Mouse (Mus musculus) limb, embryonic 13.5 days (tissue): ENCODE data around the gene Apba1. TPM values are rescaled to one million over a fixed set of nuclear protein-coding genes. Genes with fewer than 3 reads are reported as not detected.

Experiments
- ATAC-seq: fragments of 200-750 bp; cut with Nextera tagmentation; 2 replicates; pipeline ENCODE4 v1.8.0; 2017; ENCODE audit warnings: low read depth, moderate number of reproducible peaks, moderate TSS enrichment; ENCODE audit not compliant: low FRiP score
- H3K27ac ChIP-seq: fragments of 300-500 bp; sonication (generic); 2 replicates; pipeline ENCODE4 v1.5.1; 2015; ENCODE audit warnings: inconsistent platforms, mild to moderate bottlenecking, moderate library complexity
- H3K27me3 ChIP-seq: fragments of 300-500 bp; sonication (generic); 2 replicates; pipeline ENCODE4 v1.6.1; 2015; ENCODE audit warnings: mild to moderate bottlenecking, inconsistent platforms
- H3K36me3 ChIP-seq: fragments of 300-500 bp; sonication (generic); 2 replicates; pipeline ENCODE4 v1.6.1; 2015; ENCODE audit warnings: inconsistent platforms, mild to moderate bottlenecking, moderate library complexity
- H3K4me1 ChIP-seq: fragments of 300-500 bp; sonication (generic); 2 replicates; pipeline ENCODE4 v1.6.1; 2015; ENCODE audit warnings: inconsistent platforms
- H3K4me2 ChIP-seq: fragments of 300-500 bp; sonication (generic); replicated peaks from 2 replicates; pipeline ENCODE4 v1.6.1; 2015; ENCODE audit warnings: inconsistent platforms, mild to moderate bottlenecking, moderate library complexity
- H3K4me3 ChIP-seq: fragments of 300-500 bp; sonication (generic); 2 replicates; pipeline ENCODE4 v1.5.1; 2015; ENCODE audit warnings: moderate library complexity, mild to moderate bottlenecking, inconsistent platforms
- H3K9ac ChIP-seq: fragments of 300-500 bp; sonication (generic); 2 replicates; pipeline ENCODE4 v1.6.1; 2015; ENCODE audit warnings: mild to moderate bottlenecking, inconsistent platforms
- H3K9me3 ChIP-seq: fragments of 300-500 bp; sonication (generic); 2 replicates; pipeline ENCODE4 v1.6.1; 2016; ENCODE audit warnings: inconsistent platforms
- WGBS: fragments of 180-500 bp; shearing (Covaris S2); methylation state at CpG from one replicate; pipeline ENCODE4 v1.1.7; 2015; 5-methylcytosine and 5-hydroxymethylcytosine counted together
- polyA plus RNA-seq: library from polyadenylated mRNA; unstranded; fragments of >200 nt; fragmentation: Nextera tagmentation; extraction: Ambion mirVana; gene quantifications from 2 replicates; pipeline ENCODE4 v1.2.1, GENCODE M21; 2015

Gene Apba1
- polyA plus RNA-seq, 1 experiment from 2014 or later, result 0.38 TPM

DNA sequence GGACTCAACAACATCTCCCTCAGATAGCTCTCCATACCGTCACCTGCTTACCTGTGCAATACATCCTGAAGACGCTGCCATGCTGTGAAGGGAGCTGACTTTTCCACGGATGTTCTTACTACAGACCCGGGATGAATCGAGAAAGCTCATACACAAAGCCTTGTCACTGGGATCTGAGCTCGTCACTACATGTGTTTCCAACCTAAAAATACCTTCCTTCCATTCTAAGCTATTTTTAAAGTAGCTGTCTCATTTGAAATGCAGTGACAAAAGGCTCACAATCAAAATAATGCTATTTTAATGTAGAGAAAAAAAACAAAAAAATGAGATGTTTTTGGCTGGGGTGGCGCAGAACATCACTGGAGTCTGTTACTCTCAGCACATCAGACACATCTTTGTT is 97.1 kb downstream of the Apba1 start:
- no peaks in the 10 kb centered on the region for H3K36me3 ChIP-seq
- no peaks in the 10 kb centered on the region for H3K27me3 ChIP-seq
- no peaks in the 10 kb centered on the region; the same call in 1 of the 2 replicates for H3K9me3 ChIP-seq
- WGBS, result 90% methylated on average over 7 of the region's 7 CpGs
- H3K4me1 ChIP-seq, result no peaks in the 10 kb centered on the region
- no peak overlapping the region for H3K4me2 ChIP-seq
- ATAC-seq, result no peak
- no peak overlapping the region for H3K4me3 ChIP-seq
- H3K27ac ChIP-seq, result no peak overlapping the region
- no peak overlapping the region for H3K9ac ChIP-seq

- no peaks in the 10 kb centered on the region; the same call in 1 of the 2 replicates for H3K9me3 ChIP-seq
- ATAC-seq, result no peak
- no peak overlapping the region for H3K27ac ChIP-seq
- H3K4me2 ChIP-seq, result no peak overlapping the region
- H3K36me3 ChIP-seq, result no peaks in the 10 kb centered on the region
- no peaks in the 10 kb centered on the region for H3K4me1 ChIP-seq
- H3K9ac ChIP-seq, result no peak overlapping the region
- 95% methylated on average over 4 of the region's 4 CpGs for WGBS
- H3K27me3 ChIP-seq, result no peaks in the 10 kb centered on the region
- H3K4me3 ChIP-seq, result no peak overlapping the region
Observed at GRCm38 (mm10) chr19:23858091-23858490, 99.4 kb downstream of the Apba1 start.

GRCm38 (mm10) chr19:23858781-23859180 is 100.1 kb downstream of the Apba1 start:
- H3K9ac ChIP-seq, result no peak overlapping the region
- 92% methylated on average over 9 of the region's 9 CpGs for WGBS
- no peaks in the 10 kb centered on the region for H3K36me3 ChIP-seq
- no peak overlapping the region for H3K27ac ChIP-seq
- no peak overlapping the region for H3K4me2 ChIP-seq
- ATAC-seq, result no peak
- no peaks in the 10 kb centered on the region for H3K4me1 ChIP-seq
- H3K4me3 ChIP-seq, result no peak overlapping the region
- H3K9me3 ChIP-seq, result no peaks in the 10 kb centered on the region; the same call in 1 of the 2 replicates
- no peaks in the 10 kb centered on the region for H3K27me3 ChIP-seq

- no peak overlapping the region for H3K4me3 ChIP-seq
- no peaks in the 10 kb centered on the region for H3K36me3 ChIP-seq
- H3K4me1 ChIP-seq, result no peaks in the 10 kb centered on the region
- no peak overlapping the region for H3K4me2 ChIP-seq
- WGBS, result 33% methylated on average over 13 of the region's 13 CpGs
- H3K27me3 ChIP-seq, result no peaks in the 10 kb centered on the region
- H3K27ac ChIP-seq, result no peak overlapping the region
- H3K9ac ChIP-seq, result no peak overlapping the region
- ATAC-seq, result no peak
- H3K9me3 ChIP-seq, result no peaks in the 10 kb centered on the region; the same call in 1 of the 2 replicates
Observed at GRCm38 (mm10) chr19:23860151-23860820, 101.6 kb downstream of the Apba1 start.

DNA sequence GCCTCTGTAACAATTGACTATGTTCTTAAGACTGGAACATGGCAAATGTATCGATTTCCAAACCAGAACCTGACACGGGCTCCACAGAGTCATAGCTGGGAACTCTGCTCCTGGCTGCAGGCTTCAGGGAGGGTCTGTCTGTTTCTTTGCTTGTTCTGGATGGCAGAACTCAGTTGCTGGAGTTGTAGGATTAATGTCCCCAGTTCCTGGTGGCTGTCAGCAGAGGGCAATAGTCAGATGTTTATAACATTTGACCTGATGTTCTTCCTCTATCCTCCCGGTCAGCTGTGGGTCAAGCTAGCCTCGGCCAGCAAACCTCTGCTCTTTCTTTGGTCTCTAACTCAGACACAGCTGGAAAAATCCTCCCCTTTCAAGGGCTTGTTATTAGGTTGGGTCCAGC is 104.0 kb downstream of the Apba1 start:
- no peaks in the 10 kb centered on the region for H3K4me1 ChIP-seq
- H3K27ac ChIP-seq, result no peak overlapping the region
- ATAC-seq, result no peak
- H3K9ac ChIP-seq, result no peak overlapping the region
- H3K4me2 ChIP-seq, result no peak overlapping the region
- H3K9me3 ChIP-seq, result no peaks in the 10 kb centered on the region; the same call in 1 of the 2 replicates
- no peak overlapping the region for H3K4me3 ChIP-seq
- no peaks in the 10 kb centered on the region for H3K27me3 ChIP-seq
- H3K36me3 ChIP-seq, result no peaks in the 10 kb centered on the region
- 40% methylated on average over 4 of the region's 4 CpGs for WGBS

- H3K4me1 ChIP-seq, result no peaks in the 10 kb centered on the region
- H3K9ac ChIP-seq, result no peak overlapping the region
- 42% methylated on average over 3 of the region's 3 CpGs for WGBS
- H3K36me3 ChIP-seq, result no peaks in the 10 kb centered on the region
- no peak overlapping the region for H3K4me2 ChIP-seq
- no peak for ATAC-seq
- no peaks in the 10 kb centered on the region for H3K27me3 ChIP-seq
- H3K9me3 ChIP-seq, result no peaks in the 10 kb centered on the region
- H3K27ac ChIP-seq, result no peak overlapping the region
- H3K4me3 ChIP-seq, result no peak overlapping the region
Observed at GRCm38 (mm10) chr19:23863959-23864358, 105.3 kb downstream of the Apba1 start.

DNA sequence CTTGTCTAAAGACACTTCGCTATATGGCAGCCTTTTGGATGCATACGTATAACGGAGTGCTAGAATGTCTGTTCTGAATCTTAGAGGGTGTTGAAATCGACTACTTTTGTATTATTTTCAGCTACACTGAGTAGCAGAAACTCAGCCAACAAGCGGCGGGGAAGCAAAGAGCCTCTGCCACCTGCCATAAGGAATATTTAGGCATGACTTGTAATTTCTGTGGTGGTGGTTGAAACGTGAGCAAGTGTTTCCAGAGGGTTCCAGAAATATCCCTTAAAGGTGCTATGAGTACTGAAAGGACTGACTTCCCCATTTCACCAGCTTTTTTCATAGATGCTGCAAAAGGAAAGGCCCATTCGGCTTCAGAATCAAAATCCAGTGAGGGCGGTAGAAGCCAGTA is 107.4 kb downstream of the Apba1 start:
- 86% methylated on average over 9 of the region's 9 CpGs for WGBS
- H3K27me3 ChIP-seq, result no peaks in the 10 kb centered on the region
- ATAC-seq, result no peak

GRCm38 (mm10) chr19:23867052-23867451 is 108.4 kb downstream of the Apba1 start:
- Histone ChIP-seq H3K4me3 (no peak overlapping the region), H3K27ac (no peak overlapping the region), H3K9me3 (no peaks in the 10 kb centered on the region), H3K4me1 (no peaks in the 10 kb centered on the region), H3K27me3 (no peaks in the 10 kb centered on the region), H3K4me2 (no peak overlapping the region), H3K9ac (no peak overlapping the region), H3K36me3 (no peaks in the 10 kb centered on the region)
- 82% methylated on average over 11 of the region's 11 CpGs for WGBS
- ATAC-seq, result no peak

More for the DNA sequence above, 107.4 kb downstream of the Apba1 start:
- Histone ChIP-seq H3K27ac (no peak overlapping the region), H3K9me3 (no peaks in the 10 kb centered on the region), H3K4me1 (no peaks in the 10 kb centered on the region), H3K4me2 (no peak overlapping the region), H3K4me3 (no peak overlapping the region), H3K9ac (no peak overlapping the region), H3K36me3 (no peaks in the 10 kb centered on the region)

- Histone ChIP-seq H3K4me1 (no peaks in the 10 kb centered on the region), H3K4me3 (no peak overlapping the region), H3K9me3 (no peaks in the 10 kb centered on the region), H3K27me3 (no peaks in the 10 kb centered on the region), H3K27ac (no peak overlapping the region), H3K9ac (no peak overlapping the region), H3K4me2 (no peak overlapping the region), H3K36me3 (no peaks in the 10 kb centered on the region)
- no peak for ATAC-seq
- 86% methylated on average over 7 of the region's 7 CpGs for WGBS
Observed at GRCm38 (mm10) chr19:23867589-23867988, 108.9 kb downstream of the Apba1 start.

DNA sequence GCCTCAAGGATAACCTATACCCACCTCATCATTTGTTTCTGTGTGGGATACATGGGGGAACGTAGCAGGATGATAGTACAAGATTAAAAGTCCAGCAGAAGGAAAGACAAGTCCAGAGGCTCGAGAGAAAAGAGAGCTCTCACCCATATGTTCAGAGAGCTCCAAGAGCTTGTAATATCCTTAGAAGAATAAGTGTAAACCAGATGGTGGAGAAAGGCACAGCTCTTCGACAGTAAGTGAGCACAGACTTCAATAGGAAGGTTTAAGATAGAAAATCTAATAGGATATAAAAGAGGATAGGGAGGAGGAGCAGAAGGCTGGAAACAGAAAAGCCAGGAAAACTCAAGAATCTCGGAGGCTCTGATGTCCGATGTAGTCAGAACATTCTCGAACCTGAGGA is 115.8 kb downstream of the Apba1 start:
- Histone ChIP-seq H3K4me1 (no peaks in the 10 kb centered on the region), H3K27ac (no peak overlapping the region), H3K27me3 (no peaks in the 10 kb centered on the region), H3K4me3 (no peak overlapping the region), H3K9ac (no peak overlapping the region), H3K36me3 (no peaks in the 10 kb centered on the region), H3K4me2 (no peak overlapping the region), H3K9me3 (no peaks in the 10 kb centered on the region)
- WGBS, result 76% methylated on average over 6 of the region's 6 CpGs
- ATAC-seq, result no peak

DNA sequence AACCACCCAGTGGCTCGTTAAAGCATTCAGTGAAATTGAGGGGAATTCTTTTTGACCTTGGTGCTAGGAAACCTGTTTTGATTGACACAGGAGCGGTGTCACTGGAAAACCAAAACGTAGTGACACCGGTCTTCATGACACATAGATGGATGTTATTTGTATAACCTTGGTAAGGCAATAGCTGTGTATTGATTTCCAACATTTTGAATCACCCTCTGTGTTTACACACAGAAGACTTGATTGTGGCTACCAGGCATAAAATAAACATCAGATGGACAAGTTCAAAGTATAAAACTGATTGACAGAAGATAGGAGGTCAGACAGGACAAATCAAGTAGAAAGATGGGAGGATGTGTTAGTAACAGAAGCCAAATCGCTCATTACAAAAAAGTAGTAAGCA is 117.1 kb downstream of the Apba1 start:
- Histone ChIP-seq H3K4me1 (no peaks in the 10 kb centered on the region), H3K4me3 (no peak overlapping the region), H3K27me3 (no peaks in the 10 kb centered on the region), H3K4me2 (no peak overlapping the region), H3K9ac (no peak overlapping the region), H3K9me3 (no peaks in the 10 kb centered on the region), H3K27ac (no peak overlapping the region), H3K36me3 (no peaks in the 10 kb centered on the region)
- 87% methylated on average over 5 of the region's 5 CpGs for WGBS
- no peak for ATAC-seq

DNA sequence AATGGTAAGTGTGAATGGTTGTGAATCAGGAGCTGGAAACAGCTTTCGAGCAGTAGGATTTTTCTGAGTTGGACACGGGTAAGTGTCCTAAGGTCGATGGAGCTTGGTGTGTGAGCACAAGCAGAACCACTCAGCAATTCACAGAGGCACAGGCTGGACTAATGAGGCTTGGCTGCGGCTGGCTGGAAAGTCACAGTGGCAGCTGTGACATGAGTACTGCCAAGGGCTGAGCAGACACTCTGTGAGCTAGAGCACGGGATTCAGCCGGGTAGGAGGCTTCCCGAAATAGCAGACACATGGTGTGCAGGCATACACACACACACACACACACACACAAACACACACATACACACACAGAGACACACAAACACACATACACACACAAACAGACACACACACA is 121.2 kb downstream of the Apba1 start:
- Histone ChIP-seq H3K4me3 (no peak overlapping the region), H3K9me3 (no peaks in the 10 kb centered on the region), H3K27me3 (no peaks in the 10 kb centered on the region), H3K9ac (no peak overlapping the region), H3K36me3 (no peaks in the 10 kb centered on the region), H3K4me2 (no peak overlapping the region), H3K27ac (no peak overlapping the region), H3K4me1 (no peaks in the 10 kb centered on the region)
- no peak for ATAC-seq
- WGBS, result 69% methylated on average over 7 of the region's 7 CpGs

- Histone ChIP-seq H3K9me3 (no peaks in the 10 kb centered on the region), H3K4me3 (no peak overlapping the region), H3K27me3 (peaks cover 8% of the 10 kb centered on the region), H3K4me1 (no peaks in the 10 kb centered on the region), H3K4me2 (no peak overlapping the region), H3K27ac (no peak overlapping the region), H3K9ac (no peak overlapping the region), H3K36me3 (no peaks in the 10 kb centered on the region)
- 91% methylated on average over 5 of the region's 5 CpGs for WGBS
- no peak for ATAC-seq
Observed at GRCm38 (mm10) chr19:23886169-23886568, 127.5 kb downstream of the Apba1 start.
